Mouse (Mus musculus): ENCODE measurements around the gene Dgkz. TPM values are rescaled to one million over a fixed set of nuclear protein-coding genes. Genes with fewer than 3 reads are reported as not detected.
A peak's percentile ranks its signal among the peaks of the same experiment; 100 is the strongest.

Dgkz gene
- polyA plus RNA-seq, 1 experiment from 2014 or later, result 24.1 TPM

GRCm38 (mm10) chr2:91966367-91966766 lies 9.3 kb downstream of the Dgkz start:
- Histone ChIP-seq H3K9ac (ENCODE audit: low read depth, low read length) (no peak overlapping the region), H3K4me2 (replicated peaks; ENCODE audit: low read depth, low read length) (no peak overlapping the region), H3K27me3 (ENCODE audit: control insufficient read depth, insufficient read depth, low read length) (peaks cover 5% of the 10 kb centered on the region; the same call in 1 of the 2 replicates), H3K4me1 (replicated peaks; ENCODE audit: control insufficient read depth, insufficient read depth, low read length) (peaks cover 4% of the 10 kb centered on the region; the same call in 1 of the 2 replicates), H3K27ac (ENCODE audit: low read depth, low read length) (no peak overlapping the region), H3K36me3 (ENCODE audit: control insufficient read depth, insufficient read depth, low read length) (no peaks in the 10 kb centered on the region), H3K4me3 (ENCODE audit: low read depth, low read length) (no peak overlapping the region), H3K9me3 (ENCODE audit: control insufficient read depth, low read length) (no peaks in the 10 kb centered on the region)
- DNase-seq (ENCODE audit: low spot score) (no peak), ATAC-seq (ENCODE audit: low FRiP score) (no peak)
- WGBS, result 92% methylated on average over 5 of the region's 5 CpGs

- WGBS, result 15% methylated on average over 20 of the region's 20 CpGs
- Histone ChIP-seq H3K9me3 (ENCODE audit: control insufficient read depth, low read length) (no peaks in the 10 kb centered on the region), H3K27ac (ENCODE audit: low read depth, low read length) (no peak overlapping the region), H3K4me3 (ENCODE audit: low read depth, low read length) (no peak overlapping the region), H3K9ac (ENCODE audit: low read depth, low read length) (0 out of 2 replicates have a peak overlapping the region, but pooled peaks have one; percentile 23), H3K27me3 (ENCODE audit: control insufficient read depth, insufficient read depth, low read length) (peaks cover 5% of the 10 kb centered on the region; the same call in 1 of the 2 replicates), H3K4me1 (replicated peaks; ENCODE audit: control insufficient read depth, insufficient read depth, low read length) (peaks cover 2% of the 10 kb centered on the region; the same call in 1 of the 2 replicates), H3K36me3 (ENCODE audit: control insufficient read depth, insufficient read depth, low read length) (no peaks in the 10 kb centered on the region), H3K4me2 (replicated peaks; ENCODE audit: low read depth, low read length) (no peak overlapping the region; the same call in 1 of the 2 replicates)
- ATAC-seq (ENCODE audit: low FRiP score) (no peak), DNase-seq (ENCODE audit: low spot score) (no peak)
Observed at GRCm38 (mm10) chr2:91965417-91965816, 10.2 kb downstream of the Dgkz start.

- Histone ChIP-seq H3K9me3 (ENCODE audit: control insufficient read depth, low read length) (no peaks in the 10 kb centered on the region), H3K4me1 (replicated peaks; ENCODE audit: control insufficient read depth, insufficient read depth, low read length) (peaks cover 2% of the 10 kb centered on the region; the same call in 1 of the 2 replicates), H3K36me3 (ENCODE audit: control insufficient read depth, insufficient read depth, low read length) (no peaks in the 10 kb centered on the region), H3K27ac (ENCODE audit: low read depth, low read length) (no peak overlapping the region), H3K27me3 (ENCODE audit: control insufficient read depth, insufficient read depth, low read length) (peaks cover 5% of the 10 kb centered on the region; the same call in 1 of the 2 replicates), H3K4me2 (replicated peaks; ENCODE audit: low read depth, low read length) (no peak overlapping the region), H3K4me3 (ENCODE audit: low read depth, low read length) (no peak overlapping the region), H3K9ac (ENCODE audit: low read depth, low read length) (no peak overlapping the region)
- 72% methylated on average over 3 of the region's 3 CpGs for WGBS
- ATAC-seq (ENCODE audit: low FRiP score) (no peak), DNase-seq (ENCODE audit: low spot score) (no peak)
Observed at GRCm38 (mm10) chr2:91964610-91965204, 11.0 kb downstream of the Dgkz start.

- peak overlapping the region; percentile 87 for H3K4me2 ChIP-seq (replicated peaks; ENCODE audit: low read depth, low read length)
- ATAC-seq (ENCODE audit: low FRiP score), result peak; percentile 93
- peak; percentile 96 for DNase-seq (ENCODE audit: low spot score)
- H3K9ac ChIP-seq (ENCODE audit: low read depth, low read length), result peak overlapping the region; percentile 81
- H3K9me3 ChIP-seq (ENCODE audit: control insufficient read depth, low read length), result no peaks in the 10 kb centered on the region
- H3K4me3 ChIP-seq (ENCODE audit: low read depth, low read length), result peak overlapping the region; percentile 82
- peak overlapping the region; percentile 73 for H3K27ac ChIP-seq (ENCODE audit: low read depth, low read length)
- no peaks in the 10 kb centered on the region for H3K36me3 ChIP-seq (ENCODE audit: control insufficient read depth, insufficient read depth, low read length)
- WGBS, result 0% methylated on average over 42 of the region's 57 CpGs
- H3K27me3 ChIP-seq (ENCODE audit: control insufficient read depth, insufficient read depth, low read length), result peaks cover 5% of the 10 kb centered on the region; the same call in 1 of the 2 replicates
- H3K4me1 ChIP-seq (replicated peaks; ENCODE audit: control insufficient read depth, insufficient read depth, low read length), result peaks cover 2% of the 10 kb centered on the region; the same call in 1 of the 2 replicates
Observed at GRCm38 (mm10) chr2:91963443-91963932, 12.2 kb downstream of the Dgkz start.

GRCm38 (mm10) chr2:91962864-91963401 lies 12.7 kb downstream of the Dgkz start:
- DNase-seq (ENCODE audit: low spot score) (no peak), ATAC-seq (ENCODE audit: low FRiP score) (no peak)
- H3K27me3 ChIP-seq (ENCODE audit: control insufficient read depth, insufficient read depth, low read length), result peaks cover 5% of the 10 kb centered on the region; the same call in 1 of the 2 replicates
- peak overlapping the region; percentile 73 for H3K27ac ChIP-seq (ENCODE audit: low read depth, low read length)
- no peaks in the 10 kb centered on the region for H3K36me3 ChIP-seq (ENCODE audit: control insufficient read depth, insufficient read depth, low read length)
- no peaks in the 10 kb centered on the region for H3K9me3 ChIP-seq (ENCODE audit: control insufficient read depth, low read length)
- H3K4me1 ChIP-seq (replicated peaks; ENCODE audit: control insufficient read depth, insufficient read depth, low read length), result peaks cover 2% of the 10 kb centered on the region; the same call in 1 of the 2 replicates
- H3K9ac ChIP-seq (ENCODE audit: low read depth, low read length), result peak overlapping the region; percentile 81
- H3K4me2 ChIP-seq (replicated peaks; ENCODE audit: low read depth, low read length), result peak overlapping the region; percentile 87
- WGBS, result under 1% methylated on average over 38 of the region's 39 CpGs
- H3K4me3 ChIP-seq (ENCODE audit: low read depth, low read length), result peak overlapping the region; percentile 82

GRCm38 (mm10) chr2:91961901-91962761 lies 13.5 kb downstream of the Dgkz start:
- no peaks in the 10 kb centered on the region for H3K36me3 ChIP-seq (ENCODE audit: control insufficient read depth, insufficient read depth, low read length)
- peaks cover 5% of the 10 kb centered on the region; the same call in 1 of the 2 replicates for H3K27me3 ChIP-seq (ENCODE audit: control insufficient read depth, insufficient read depth, low read length)
- H3K4me1 ChIP-seq (replicated peaks; ENCODE audit: control insufficient read depth, insufficient read depth, low read length), result peaks cover 2% of the 10 kb centered on the region; the same call in 1 of the 2 replicates
- no peak overlapping the region for H3K27ac ChIP-seq (ENCODE audit: low read depth, low read length)
- peak overlapping the region; percentile 87 for H3K4me2 ChIP-seq (replicated peaks; ENCODE audit: low read depth, low read length)
- 69% methylated on average over 4 of the region's 4 CpGs for WGBS
- no peaks in the 10 kb centered on the region for H3K9me3 ChIP-seq (ENCODE audit: control insufficient read depth, low read length)
- ATAC-seq (ENCODE audit: low FRiP score) (no peak), DNase-seq (ENCODE audit: low spot score) (no peak)
- peak overlapping the region; percentile 81; the same call in 1 of the 2 replicates for H3K9ac ChIP-seq (ENCODE audit: low read depth, low read length)
- peak overlapping the region; percentile 82 for H3K4me3 ChIP-seq (ENCODE audit: low read depth, low read length)

- Histone ChIP-seq H3K27me3 (ENCODE audit: control insufficient read depth, insufficient read depth, low read length) (peaks cover 5% of the 10 kb centered on the region; the same call in 1 of the 2 replicates), H3K4me2 (replicated peaks; ENCODE audit: low read depth, low read length) (no peak overlapping the region), H3K9me3 (ENCODE audit: control insufficient read depth, low read length) (no peaks in the 10 kb centered on the region), H3K4me1 (replicated peaks; ENCODE audit: control insufficient read depth, insufficient read depth, low read length) (peaks cover 2% of the 10 kb centered on the region; the same call in 1 of the 2 replicates), H3K9ac (ENCODE audit: low read depth, low read length) (no peak overlapping the region), H3K36me3 (ENCODE audit: control insufficient read depth, insufficient read depth, low read length) (no peaks in the 10 kb centered on the region), H3K4me3 (ENCODE audit: low read depth, low read length) (no peak overlapping the region), H3K27ac (ENCODE audit: low read depth, low read length) (no peak overlapping the region)
- DNase-seq (ENCODE audit: low spot score) (no peak), ATAC-seq (ENCODE audit: low FRiP score) (no peak)
- 94% methylated on average over 5 of the region's 5 CpGs for WGBS
Observed at GRCm38 (mm10) chr2:91960459-91960858, 15.2 kb downstream of the Dgkz start.
